Mouse (Mus musculus) testis, adult 2 months (tissue): ENCODE results near the gene Zfp143.
A peak's percentile ranks its signal among the peaks of the same experiment; 100 is the strongest.

Source experiments
- CTCF ChIP-seq: fragments of 200-500 bp; IDR thresholded peaks from 2 replicates; pipeline ENCODE4 v1.5.1; 2012; ENCODE audit warnings: low read depth, mild to moderate bottlenecking, inconsistent platforms, low read length, moderate library complexity; ENCODE audit not compliant: control insufficient read depth, insufficient read depth, insufficient replicate concordance
- POLR2A ChIP-seq: fragments of 200-500 bp; IDR thresholded peaks from 2 replicates; pipeline ENCODE4 v1.6.1; 2012; ENCODE audit warnings: low read depth, mild to moderate bottlenecking, inconsistent platforms, low read length, moderate library complexity; ENCODE audit not compliant: control insufficient read depth

- TF ChIP-seq CTCF (no peak), POLR2A (peak; percentile 64)
Measured at GRCm38 (mm10) chr7:110061199-110061751, at the start of gene Zfp143.
